Mouse (Mus musculus): Measurements from ENCODE around the gene H2-T24.
A peak's percentile ranks its signal among the peaks of the same experiment; 100 is the strongest.
"Not testable (repeated sequence)": the region's sequence is repeated elsewhere in the genome, so short reads cannot be mapped to it uniquely, and the experiment has no call there.

H2-T24 gene

DNA sequence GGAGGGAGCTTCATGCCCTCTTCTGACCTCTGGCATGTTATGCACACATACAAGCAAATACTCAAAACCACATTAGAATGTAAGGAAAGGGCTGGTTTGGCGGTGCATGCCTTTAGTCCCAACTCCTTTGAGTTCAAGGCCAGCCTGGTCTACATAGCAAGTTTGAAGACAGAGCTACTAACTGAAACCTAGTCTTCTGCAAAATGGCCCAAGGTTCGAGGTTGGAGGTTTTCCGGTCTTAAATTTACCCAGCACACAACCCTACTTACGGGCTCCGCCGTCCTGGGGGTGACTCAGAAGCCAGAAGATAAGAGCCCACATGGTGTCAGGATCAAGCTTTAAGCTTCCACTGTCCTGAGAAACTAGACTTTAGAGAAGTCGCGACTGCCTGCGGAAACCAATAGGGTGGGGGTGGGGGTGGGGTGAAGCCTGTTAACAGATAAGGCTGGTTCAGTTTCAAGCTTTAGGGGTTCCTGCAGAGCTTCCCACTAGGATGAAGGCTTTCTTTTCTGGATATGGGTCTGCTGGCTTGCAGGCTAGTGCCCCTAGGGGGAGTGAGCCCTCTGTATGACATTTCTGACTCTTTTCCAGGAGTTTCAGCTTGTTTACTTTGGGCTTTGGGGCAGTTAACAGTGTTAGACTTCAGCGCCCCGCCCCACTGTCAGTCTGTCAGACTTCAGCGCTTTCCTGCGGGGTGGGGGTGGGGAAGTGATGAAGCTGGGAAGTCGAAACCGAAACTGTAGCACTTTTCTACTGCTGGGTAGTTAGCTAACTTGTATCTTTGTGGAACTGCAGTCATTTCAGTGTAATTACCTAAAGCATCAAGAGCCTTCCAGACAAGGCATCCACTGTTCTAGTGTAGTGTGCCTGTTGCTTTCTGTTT, at the start of gene H2-T24:
Gene H2-T24, minus strand, starts transcription at position 370 of the 883 bp plus-strand sequence.
- no peak for DNase-seq

DNA sequence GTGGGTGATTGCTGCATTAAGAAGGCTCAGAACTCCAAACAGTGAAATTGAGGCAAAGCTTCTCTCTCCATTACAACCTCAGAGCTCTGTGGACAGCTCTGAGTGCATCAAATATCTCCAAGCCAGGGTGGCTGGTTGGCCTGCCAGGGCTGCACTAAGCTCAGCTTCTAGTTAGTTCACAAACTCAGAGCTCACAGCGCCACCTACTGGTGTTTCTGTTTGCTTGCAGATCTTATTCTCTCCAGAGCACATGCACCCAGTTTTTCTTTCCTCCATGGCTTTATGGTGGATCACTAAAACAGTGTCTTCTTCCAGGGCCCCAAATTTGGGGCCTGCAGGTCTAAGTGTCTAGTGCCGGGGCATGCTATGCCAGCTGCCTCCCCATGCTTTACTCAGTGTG, 40.5 kb upstream of the H2-T24 start:
- DNase-seq = peak; percentile 74 to 76

DNA sequence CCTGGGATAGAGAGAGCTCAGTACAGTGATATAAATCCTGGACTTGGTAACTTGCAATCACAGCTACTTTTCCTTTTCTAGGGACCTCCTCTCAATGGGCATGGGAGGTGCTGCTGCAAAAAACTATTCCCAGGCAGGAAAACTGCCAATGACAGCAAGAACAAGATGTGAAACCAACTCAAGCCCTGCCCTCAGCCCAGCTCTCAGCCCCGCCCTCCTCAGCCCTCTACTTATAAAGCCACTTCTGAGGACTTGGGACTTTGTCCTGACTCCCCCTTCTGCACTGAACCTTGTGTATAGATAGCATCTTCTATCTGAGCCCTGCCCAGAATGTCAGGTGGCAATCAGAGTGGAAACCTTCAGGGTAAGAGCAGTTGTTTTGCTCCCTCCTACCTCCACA, 38.0 kb upstream of the H2-T24 start, which contains the start of gene Gm11127:
Gene Gm11127, minus strand, starts transcription at position 10 of the 400 bp plus-strand sequence.
- DNase-seq = not testable (repeated sequence)

DNA sequence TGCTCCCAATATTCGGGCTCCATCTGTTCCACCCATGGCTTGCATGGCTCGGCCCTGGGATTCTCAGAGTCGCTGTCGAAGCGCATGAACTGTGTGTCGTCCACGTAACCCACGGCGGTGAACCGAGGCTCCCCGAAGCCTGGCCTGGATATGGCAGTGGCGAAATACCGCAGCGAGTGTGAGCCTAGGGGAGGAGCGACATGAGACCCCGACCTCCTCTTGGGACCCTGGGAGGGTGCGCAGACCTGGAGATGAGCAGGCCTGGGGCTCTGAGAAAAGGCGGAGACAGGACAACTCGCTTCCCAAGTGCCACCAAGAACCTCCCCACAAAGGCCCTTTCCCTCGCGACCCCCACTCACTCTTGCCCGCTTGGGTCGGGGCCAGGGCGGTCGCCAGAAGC, 37.6 kb upstream of the H2-T24 start:
- not testable (repeated sequence) for DNase-seq

DNA sequence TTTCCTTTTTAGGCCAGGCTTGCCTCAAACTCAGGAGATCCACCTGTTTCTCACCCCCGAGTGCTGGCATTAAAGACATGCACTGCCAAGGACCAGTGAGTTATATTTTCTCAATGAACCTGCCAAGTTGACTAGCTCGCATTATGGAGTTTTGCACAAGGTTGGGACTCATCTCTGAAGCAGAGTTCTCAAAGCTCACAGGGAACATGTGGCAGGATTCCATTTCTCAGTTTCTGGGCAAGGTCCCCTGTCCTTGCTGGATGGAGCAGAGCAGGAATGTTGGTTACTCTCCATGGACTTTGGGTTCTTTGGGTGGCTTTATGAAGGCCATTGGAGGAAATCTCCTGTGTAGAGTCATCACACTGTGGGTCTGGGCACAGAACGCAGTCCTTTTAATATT, 22.9 kb upstream of the H2-T24 start:
- DNase-seq = no peak

DNA sequence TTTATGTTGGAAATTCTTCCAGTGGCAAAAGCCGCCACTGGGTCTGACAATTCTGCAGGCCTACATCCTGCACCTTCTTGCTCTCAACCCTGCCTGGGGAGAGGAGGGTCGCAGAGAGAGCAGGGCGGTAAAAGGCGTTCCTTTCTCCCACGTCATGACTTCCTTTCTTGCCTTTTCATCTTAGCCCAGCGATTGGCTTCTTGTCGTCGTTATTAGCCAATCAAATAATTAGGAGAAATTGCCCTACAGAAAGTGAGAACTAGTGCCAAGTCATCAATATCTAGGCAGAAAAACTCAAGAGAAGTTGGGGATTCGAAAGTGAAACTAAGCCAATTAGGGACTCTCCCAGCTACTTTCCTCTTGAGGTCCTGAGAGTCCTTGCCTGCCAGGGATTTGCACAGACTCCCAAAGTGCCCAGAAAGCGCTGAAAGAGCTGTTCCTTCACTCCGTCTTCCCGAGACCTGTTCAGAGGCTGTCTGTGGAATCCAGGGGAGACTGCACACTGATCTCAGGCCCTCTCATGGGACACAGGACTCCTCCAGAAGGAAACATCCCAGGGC, 22.3 kb upstream of the H2-T24 start, which contains the start of the genes H2-T22 and Gm6034:
Gene H2-T22, minus strand, starts transcription at position 138 of the 560 bp plus-strand sequence.
Gene Gm6034, plus strand, starts transcription at position 352 of the 560 bp plus-strand sequence.
- peak; percentile 65 to 71 for DNase-seq

DNA sequence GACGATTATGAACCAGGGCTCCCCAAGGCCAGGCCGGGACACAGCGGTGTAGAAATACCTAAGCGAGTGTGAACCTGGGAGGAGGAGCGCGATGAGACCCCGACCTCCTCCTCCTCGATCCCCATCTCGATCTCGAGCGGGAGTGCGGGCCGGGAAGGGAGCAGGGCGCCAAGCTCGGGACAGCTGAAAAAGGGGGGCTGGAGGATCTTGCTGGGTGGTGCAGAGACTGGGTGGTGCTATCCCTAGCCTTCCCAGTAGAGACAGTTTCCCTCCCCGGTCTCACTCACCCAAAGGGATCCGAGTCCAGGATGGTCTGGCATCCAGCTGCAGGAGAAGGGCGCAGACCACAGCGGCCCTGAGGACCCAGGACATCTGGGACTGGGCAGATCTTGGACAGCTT, 21.7 kb upstream of the H2-T24 start:
- peak; percentile 16 to 35 for DNase-seq

DNA sequence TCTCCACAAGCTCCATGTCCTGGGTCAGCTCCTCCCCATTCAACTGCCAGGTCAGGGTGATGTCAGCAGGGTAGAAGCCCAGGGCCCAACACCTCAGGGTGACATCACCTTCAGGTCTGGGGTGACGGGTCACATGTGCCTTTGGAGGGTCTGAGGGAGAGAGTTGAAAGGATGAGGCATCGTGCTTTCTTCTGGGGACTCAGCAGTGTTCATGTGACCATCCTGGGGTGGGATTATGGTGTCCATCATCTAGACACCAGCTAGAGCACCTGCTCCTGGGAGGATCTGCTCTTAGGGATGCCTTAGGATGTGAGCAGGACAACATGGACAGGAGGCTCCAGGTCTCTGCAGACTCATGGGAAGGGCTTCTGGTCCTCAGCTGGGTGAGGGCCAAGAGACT, 20.2 kb upstream of the H2-T24 start:
- not testable (repeated sequence) for DNase-seq

DNA sequence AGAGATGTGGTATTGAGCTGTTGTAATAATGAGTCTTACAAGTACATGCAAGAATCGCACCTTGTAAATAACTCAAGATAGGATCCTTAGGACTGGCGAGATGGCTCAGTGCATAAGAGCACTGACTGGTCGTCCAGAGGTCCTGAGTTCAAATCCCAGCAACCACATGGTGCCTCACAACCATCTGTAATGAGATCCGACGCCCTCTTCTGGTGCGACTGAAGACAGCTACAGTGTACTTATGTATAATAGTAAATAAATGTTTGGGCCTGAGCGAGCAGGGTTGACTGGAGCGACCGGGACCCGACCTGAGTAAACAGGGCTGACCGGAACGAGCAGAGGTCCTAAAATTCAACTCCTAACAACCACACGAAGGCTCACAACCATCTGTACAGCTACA, 15.8 kb upstream of the H2-T24 start:
- not testable (repeated sequence) for DNase-seq

DNA sequence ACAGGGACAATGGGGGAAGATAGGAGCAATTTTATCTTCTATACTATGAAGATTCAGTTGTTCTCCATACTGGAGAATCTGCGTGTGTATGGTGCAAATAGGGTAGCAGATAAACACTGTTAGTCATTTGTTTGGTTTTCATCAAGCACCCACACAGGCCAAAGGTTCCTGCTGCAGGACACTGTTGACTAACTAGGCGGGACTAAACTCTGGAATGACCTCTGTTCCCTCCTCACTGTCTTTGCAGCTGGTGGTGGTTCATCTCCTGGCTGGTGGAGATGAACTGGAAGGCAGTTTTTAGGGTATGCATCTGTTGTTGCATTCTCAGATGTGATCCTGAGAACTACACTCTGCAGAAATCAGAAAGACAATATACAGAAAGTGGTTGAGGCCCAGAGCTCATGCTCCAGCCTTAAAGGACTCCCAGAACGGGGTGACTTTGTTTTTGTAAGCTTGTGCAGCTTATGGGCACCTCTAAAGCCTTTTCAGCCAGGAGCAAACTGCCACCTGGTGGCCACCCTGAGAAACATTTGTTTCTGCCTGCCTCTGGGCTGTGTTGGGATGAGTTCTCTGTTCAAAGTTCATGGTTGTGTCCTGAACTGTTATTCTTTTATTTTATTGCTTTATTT, 14.8 kb upstream of the H2-T24 start:
- peak; percentile 63 to 69 for DNase-seq

DNA sequence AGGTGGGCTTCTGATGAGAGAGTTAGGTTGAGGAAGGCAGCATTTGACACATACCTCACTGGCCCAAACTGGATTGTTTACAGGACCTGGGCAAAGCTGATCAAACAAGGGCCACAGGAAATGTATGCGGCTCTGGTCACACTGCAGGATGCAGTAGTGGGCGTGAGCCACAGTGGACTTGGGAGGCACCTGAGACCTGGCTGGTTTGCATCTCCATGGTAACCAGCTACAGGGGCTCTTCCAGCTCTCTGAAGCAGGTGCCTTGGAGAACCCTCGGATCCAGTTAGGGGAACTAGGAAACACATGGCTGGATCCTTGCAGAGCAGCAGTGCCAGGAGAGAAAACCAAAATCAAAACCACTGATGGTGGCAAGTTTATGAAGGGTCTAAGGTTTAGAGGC, 14.2 kb upstream of the H2-T24 start:
- DNase-seq = not testable (repeated sequence)

DNA sequence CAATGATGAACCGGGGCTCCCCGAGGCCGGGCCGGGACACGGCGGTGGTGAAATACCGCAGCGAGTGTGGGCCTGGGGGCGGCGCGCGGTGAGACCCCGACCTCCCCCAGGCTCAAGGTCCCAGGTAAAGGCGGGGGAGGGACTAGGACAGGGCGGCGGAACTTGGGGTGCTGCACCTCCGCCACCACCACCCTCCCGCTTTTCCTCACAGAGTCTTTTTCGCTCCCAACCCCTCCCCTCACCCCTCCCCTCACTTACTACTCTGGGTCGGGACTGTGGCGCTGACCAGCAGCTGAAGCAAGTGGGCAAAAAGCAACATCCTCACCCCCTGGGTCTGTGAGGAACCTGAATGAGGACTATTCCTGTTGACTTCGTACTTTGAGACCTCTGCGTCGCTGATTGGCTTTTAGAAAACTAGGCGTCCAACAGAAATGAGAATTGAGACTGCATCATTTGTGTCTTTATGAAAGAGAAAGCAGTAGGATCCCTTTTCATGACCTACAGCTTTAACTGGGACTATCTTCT, 12.1 kb upstream of the H2-T24 start, which contains the start of gene H2-T23:
Gene H2-T23, minus strand, starts transcription at position 505 of the 525 bp plus-strand sequence.
- peak in 1 of 2 experiments; percentile 25 for DNase-seq

DNA sequence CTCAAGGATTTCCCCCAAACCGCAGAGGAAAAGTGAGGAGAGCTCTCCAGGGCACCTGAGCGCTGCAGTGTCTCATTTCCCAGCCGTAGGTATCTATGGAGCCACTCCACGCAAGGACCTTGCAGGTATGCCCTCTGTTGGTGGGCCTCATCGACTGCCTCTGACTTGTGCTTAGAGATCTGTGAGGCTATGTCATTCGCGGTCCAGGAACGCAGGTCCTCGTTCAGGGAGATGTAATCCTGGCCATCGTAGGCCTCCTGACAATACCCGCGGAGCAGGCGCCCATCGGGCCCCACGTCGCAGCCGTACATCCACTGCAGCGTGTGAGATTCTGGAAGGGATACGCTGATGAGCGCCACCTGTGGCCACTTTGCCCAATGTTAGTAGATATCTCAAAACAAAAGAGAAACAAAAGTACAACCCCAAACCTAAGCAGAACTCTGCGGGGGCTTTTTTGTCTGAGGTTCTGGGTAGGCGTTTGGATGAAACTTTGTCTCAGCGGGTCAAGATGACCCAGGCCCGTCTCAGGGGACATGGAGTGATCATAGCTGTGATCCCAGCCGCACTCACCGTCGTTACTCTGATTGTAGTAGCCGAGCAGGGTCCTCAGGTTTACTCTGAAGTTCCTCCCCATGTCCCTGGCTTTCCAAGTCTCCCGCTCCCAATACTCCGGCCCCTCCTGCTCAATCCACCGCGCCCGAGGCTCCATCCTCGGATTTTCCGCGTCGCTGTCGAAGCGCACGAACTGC, 11.4 kb upstream of the H2-T24 start:
- DNase-seq = peak; percentile 41 to 53

DNA sequence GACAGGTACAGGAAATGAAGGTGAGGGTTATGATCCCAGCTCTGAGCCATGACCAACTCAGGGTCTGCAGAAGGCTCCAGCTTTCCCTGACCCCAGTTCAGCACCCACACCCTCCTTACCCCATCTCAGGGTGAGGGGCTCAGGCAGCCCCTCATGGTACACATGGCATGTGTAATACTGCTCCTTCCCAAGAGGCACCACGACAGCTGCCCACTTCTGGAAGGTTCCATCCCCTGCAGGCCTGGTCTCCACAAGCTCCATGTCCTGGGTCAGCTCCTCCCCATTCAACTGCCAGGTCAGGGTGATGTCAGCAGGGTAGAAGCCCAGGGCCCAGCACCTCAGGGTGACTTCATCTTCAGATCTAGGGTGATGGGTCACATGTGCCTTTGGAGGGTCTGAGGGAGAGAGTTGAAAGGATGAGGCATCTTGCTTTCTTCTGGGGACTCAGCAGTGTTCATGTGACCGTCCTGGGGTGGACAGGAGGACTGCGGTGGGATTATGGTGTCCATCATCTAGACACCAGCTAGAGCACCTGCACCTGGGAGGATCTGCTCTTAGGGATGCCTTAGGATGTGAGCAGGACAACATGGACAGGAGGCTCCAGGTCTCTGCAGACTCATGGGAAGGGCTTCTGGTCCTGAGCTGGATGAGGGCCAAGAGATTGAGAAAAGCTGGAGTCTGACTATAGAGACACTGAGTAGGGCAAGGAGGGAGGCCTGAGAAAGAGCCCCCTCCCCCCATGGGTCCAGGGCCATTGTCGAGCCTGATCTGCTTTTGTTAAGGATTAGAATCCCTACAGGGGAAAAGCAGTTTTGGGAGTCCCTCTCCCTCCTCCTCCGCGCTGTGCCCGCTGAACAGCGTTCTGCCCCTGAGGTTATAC, 10.6 kb upstream of the H2-T24 start:
- DNase-seq = not testable (repeated sequence)

DNA sequence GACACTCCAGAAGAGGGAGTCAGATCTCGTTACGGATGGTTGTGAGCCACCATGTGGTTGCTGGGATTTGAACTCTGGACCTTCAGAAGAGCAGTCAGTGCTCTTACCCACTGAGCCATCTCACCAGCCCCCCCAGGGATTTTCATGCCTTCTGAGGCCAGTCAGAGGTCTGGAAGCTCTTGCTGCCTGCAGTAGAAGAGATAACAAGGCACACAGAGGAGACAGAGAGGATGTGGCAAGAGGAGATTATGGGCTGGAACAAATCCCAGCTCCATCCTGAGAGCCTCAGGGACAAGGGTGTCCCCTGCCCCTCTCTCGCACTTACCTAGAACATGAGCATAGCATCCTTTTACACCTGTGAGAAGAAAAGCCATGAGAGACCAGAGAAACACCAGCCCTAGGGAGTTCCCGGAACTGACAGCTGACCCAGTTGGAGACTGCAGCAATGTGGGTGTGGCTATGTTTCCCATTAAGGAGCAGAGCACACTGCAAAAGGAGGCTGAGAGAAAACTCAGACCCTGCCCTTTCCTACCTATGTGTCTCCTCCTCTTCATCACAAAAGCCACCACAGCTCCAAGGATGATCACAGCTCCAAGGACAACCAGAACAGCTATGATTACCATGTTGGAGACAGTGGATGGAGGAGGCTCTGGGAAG, 9.8 kb upstream of the H2-T24 start:
- DNase-seq = not testable (repeated sequence)

DNA sequence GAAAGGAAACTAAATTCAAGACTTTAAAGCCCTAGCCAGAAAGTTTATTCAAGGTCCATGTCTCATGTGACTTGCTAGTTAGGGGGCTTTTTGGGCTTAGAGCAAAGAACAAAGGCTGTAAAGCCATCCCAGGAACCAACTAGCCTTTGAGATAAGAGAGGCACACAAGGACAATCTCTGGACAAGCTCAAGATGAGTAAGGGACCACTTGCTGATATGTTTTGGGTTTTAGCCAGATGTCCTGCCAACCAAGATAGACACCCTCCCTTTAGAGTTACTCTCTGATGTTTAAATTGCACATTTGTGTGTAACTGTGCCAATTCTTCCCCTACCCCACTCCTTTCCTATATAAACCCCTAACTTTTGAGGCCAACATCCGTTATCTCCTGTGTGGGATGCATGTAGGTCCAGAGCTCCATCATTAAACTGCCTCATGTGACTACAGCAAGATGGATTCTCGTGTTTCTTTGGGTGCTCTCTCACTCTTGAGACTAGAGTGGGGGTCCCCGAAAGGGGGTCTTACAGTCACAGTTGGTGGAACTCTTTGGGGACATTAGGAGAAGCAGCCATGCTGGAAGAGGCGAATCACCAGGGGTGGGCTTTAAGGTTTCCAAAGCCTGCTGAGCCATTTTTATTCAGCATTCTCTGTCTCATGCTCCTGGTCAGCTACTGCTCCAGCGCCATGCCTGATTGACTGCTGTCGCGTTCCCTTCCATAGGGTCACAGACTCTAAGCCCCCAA, 8.7 kb upstream of the H2-T24 start:
- no peak for DNase-seq

DNA sequence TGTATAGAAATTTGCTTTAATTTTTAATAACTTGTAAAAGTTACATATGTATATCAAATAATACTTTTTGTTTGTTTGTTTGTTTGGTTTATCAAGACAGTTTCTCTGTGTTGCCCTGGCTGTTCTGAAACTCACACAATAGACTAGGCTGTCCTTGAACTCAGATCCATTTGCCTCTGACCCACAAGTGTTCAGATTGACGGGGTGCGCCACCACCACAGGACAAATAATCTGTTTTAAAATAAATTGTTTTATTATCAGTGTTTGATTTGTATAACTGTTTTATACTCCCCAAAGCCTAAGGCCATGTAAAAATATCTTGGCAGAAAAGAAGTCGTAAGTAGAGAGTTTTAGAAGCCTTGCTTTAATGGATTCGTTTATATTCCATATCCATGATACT, 7.3 kb upstream of the H2-T24 start:
- DNase-seq = no peak

DNA sequence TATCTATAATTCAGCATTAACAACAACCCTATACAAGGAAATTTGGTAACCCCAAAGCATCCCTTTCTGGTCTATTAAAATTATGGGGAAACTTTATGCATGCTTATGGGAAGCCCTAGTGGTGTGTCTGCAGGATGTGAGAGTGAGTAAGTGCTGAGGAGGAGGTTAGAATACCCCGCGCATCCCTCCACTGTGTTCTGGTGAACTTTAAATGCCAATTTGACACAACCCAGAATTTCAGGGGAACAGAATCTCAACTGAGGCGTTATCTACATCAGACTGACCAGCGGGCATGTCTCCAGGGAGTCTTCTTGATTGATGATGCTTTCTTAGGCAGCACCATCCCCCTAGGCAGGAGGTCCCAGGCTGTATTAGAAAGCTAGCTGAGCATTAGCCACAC, 5.5 kb upstream of the H2-T24 start:
- DNase-seq = no peak

DNA sequence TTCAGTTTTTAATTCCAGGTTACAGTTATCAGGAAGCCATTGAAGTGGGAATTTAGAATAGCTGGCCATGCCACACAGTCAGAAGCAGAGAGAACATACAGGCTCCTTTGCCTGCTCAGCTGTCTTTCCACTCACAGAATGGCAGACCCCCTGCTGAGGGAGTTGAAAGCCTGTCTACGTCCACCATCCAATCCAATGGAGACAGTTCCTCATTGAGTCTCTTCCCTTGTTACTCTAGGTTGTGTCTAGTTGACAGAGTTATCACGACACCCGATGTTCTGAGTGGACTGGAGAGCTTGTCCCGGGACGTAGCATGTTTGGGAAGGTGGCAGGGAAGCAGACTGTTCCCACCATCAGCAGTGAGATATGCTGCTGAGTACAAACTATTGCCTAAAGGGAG, 4.8 kb upstream of the H2-T24 start:
- DNase-seq = no peak
